Mouse (Mus musculus): ENCODE measurements around the gene Paqr7. TPM values are rescaled to one million over a fixed set of nuclear protein-coding genes. Genes with fewer than 3 reads are reported as not detected.

Paqr7 gene
- polyA plus RNA-seq, 1 experiment from 2014 or later, result 70.3 TPM

DNA sequence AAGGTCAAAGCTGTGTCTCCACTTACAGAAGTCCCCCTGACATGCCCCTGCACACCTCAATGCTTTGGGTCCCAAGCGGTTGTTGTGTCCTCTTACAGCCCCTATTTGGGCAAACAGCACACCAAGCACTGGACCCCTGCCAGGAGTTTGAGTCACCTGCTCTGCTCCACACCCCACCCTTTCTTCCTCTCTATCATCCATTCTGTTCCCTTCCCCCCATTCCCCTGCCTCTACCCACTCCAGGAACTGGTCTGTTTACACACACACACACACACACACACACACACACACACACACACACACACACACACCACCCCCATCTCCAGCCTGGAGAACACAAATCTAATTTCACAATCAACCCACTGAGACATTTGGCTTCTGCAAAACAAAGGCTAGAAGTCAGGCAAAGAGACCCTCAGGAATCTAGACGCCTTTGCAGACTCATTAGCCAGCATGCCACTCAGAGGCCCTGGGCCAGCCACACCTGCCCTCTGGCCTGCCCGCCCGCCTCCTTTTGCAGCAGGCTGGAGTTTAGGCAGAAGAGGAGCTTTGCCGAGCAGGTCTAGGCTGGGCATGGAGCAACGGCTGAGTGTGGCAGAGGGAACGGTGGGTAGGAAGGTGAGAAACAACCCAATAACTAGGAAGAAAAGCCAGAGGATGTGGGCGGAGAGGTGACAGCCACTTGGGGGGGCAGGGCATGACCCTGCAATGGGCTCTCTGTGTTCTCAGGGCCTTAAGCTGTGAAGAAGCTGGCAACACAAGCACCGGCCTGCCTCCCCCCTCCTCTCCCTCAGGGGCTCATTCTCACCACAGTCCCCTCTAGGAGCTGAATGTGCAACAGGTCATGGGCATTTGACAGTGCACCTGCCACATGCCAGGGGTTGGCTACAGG lies 50.6 kb downstream of the Paqr7 start:
- ATAC-seq, result no peak
- Histone ChIP-seq H3K4me1 (replicated peaks; ENCODE audit: control insufficient read depth, insufficient read depth, low read length) (no peaks in the 10 kb centered on the region), H3K27me3 (replicated peaks; ENCODE audit: control insufficient read depth, insufficient read depth, low read length) (no peaks in the 10 kb centered on the region), H3K27ac (ENCODE audit: low read depth, low read length) (no peak overlapping the region; the same call in 1 of the 2 replicates), H3K9ac (ENCODE audit: low read depth, low read length) (no peak overlapping the region), H3K9me3 (ENCODE audit: control insufficient read depth) (peaks cover 5% of the 10 kb centered on the region; the same call in 1 of the 2 replicates), H3K36me3 (ENCODE audit: control insufficient read depth, insufficient read depth) (peaks cover 19% of the 10 kb centered on the region; the same call in 1 of the 2 replicates), H3K4me2 (replicated peaks; ENCODE audit: low read depth) (no peak overlapping the region), H3K4me3 (ENCODE audit: low read depth, low read length) (no peak overlapping the region)
- WGBS, result 64% methylated on average over 9 of the region's 9 CpGs
- TF ChIP-seq CTCF (IDR thresholded peaks at IDR 0.05; ENCODE audit: low read depth), result no peak

DNA sequence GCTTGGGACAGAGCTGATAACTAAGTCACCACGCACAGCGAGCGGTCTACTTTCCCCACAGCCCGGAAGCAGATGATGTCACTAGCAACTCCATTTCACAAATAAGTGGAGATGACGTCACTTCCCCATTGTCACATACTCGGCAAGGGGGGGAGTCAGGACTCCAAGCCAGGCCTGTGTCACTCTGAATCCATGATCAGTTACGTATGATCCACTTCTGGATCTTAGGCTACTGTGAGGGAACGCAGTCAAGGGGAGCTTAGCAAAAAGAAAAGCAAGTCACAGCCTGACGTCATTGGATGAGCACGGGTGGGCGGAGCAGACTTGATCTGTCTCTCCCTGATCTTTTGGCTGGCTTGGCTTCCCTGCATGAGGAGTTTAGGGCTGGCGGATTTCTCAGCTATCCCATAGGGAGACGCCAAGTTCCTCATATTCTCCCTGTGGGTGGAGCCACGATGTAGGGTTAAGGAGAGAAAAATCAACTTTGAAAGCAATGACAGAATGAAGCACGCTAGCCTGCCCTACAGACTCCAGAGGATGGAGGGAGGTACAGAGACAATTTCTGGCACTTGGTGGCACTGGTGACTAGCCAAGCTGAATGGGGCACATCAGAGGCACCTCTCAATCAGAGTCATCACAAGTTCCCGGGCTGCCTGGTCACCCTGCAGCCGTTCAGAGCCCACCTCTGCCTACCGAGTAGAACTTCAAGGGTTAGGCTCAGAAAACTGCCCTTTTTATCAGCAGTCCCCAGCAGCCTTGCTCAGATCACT lies 51.9 kb downstream of the Paqr7 start:
- no peak overlapping the region for H3K4me3 ChIP-seq (ENCODE audit: low read depth, low read length)
- no peak overlapping the region for H3K4me2 ChIP-seq (replicated peaks; ENCODE audit: low read depth)
- 66% methylated on average over 18 of the region's 18 CpGs for WGBS
- H3K9ac ChIP-seq (ENCODE audit: low read depth, low read length), result no peak overlapping the region
- no peaks in the 10 kb centered on the region for H3K4me1 ChIP-seq (replicated peaks; ENCODE audit: control insufficient read depth, insufficient read depth, low read length)
- 0 out of 2 replicates have a peak, but pooled peaks have one; percentile 11 for TF ChIP-seq CTCF (IDR thresholded peaks at IDR 0.05; ENCODE audit: low read depth)
- H3K36me3 ChIP-seq (ENCODE audit: control insufficient read depth, insufficient read depth), result peaks cover 12% of the 10 kb centered on the region; the same call in 1 of the 2 replicates
- no peaks in the 10 kb centered on the region for H3K27me3 ChIP-seq (replicated peaks; ENCODE audit: control insufficient read depth, insufficient read depth, low read length)
- H3K27ac ChIP-seq (ENCODE audit: low read depth, low read length), result no peak overlapping the region
- H3K9me3 ChIP-seq (ENCODE audit: control insufficient read depth), result peaks cover 5% of the 10 kb centered on the region; the same call in 1 of the 2 replicates
- ATAC-seq, result no peak

DNA sequence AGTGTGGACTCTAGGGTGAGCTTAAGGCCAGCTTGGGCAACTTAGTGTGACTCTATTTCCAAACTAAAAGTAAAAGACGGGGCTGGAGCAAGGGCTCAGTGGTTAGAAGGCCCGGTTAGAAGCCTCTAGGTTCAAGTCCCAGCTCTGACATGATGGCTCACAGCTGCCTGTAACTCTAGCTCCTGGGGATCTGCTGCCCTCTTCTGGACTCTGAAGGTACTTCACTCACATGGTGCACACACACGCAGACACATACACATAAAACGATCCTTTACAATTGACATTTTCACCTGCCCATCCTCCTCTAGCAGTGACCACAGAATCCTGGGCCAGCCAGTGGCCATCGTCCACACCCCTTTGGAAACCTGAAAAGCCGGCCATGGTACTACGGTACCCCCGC lies 53.4 kb downstream of the Paqr7 start:
- TF ChIP-seq CTCF (IDR thresholded peaks at IDR 0.05; ENCODE audit: low read depth), result peak; percentile 48
- H3K36me3 ChIP-seq (ENCODE audit: control insufficient read depth, insufficient read depth), result peaks cover 7% of the 10 kb centered on the region; the same call in 1 of the 2 replicates
- WGBS, result 95% methylated on average over 8 of the region's 8 CpGs
- H3K4me1 ChIP-seq (replicated peaks; ENCODE audit: control insufficient read depth, insufficient read depth, low read length), result no peaks in the 10 kb centered on the region
- H3K9ac ChIP-seq (ENCODE audit: low read depth, low read length), result no peak overlapping the region
- no peak overlapping the region for H3K4me3 ChIP-seq (ENCODE audit: low read depth, low read length)
- no peak overlapping the region for H3K4me2 ChIP-seq (replicated peaks; ENCODE audit: low read depth)
- ATAC-seq, result no peak
- no peaks in the 10 kb centered on the region for H3K27me3 ChIP-seq (replicated peaks; ENCODE audit: control insufficient read depth, insufficient read depth, low read length)
- peaks cover 5% of the 10 kb centered on the region; the same call in 1 of the 2 replicates for H3K9me3 ChIP-seq (ENCODE audit: control insufficient read depth)
- no peak overlapping the region for H3K27ac ChIP-seq (ENCODE audit: low read depth, low read length)

GRCm38 (mm10) chr4:134551494-134552316 lies 55.2 kb downstream of the Paqr7 start, which contains the start of gene Selenon:
Selenon (minus strand) TSS chr4:134552166.
- peak within 1 kb of the TSS; percentile 82 for H3K4me2 ChIP-seq (replicated peaks; ENCODE audit: low read depth)
- WGBS, result under 1% methylated on average over 64 of the region's 67 CpGs
- peaks cover 2% of the 10 kb centered on the region; the same call in 1 of the 2 replicates for H3K36me3 ChIP-seq (ENCODE audit: control insufficient read depth, insufficient read depth)
- no peak for TF ChIP-seq CTCF (IDR thresholded peaks at IDR 0.05; ENCODE audit: low read depth)
- H3K27ac ChIP-seq (ENCODE audit: low read depth, low read length), result 0 out of 2 replicates have a peak within 1 kb of the TSS, but pooled peaks have one; percentile 23
- peak; percentile 36 for ATAC-seq
- peaks cover 5% of the 10 kb centered on the region; the same call in 1 of the 2 replicates for H3K9me3 ChIP-seq (ENCODE audit: control insufficient read depth)
- H3K4me3 ChIP-seq (ENCODE audit: low read depth, low read length), result peak within 1 kb of the TSS; percentile 42
- H3K4me1 ChIP-seq (replicated peaks; ENCODE audit: control insufficient read depth, insufficient read depth, low read length), result no peaks in the 10 kb centered on the region
- no peaks in the 10 kb centered on the region for H3K27me3 ChIP-seq (replicated peaks; ENCODE audit: control insufficient read depth, insufficient read depth, low read length)
- H3K9ac ChIP-seq (ENCODE audit: low read depth, low read length), result peak within 1 kb of the TSS; percentile 61

DNA sequence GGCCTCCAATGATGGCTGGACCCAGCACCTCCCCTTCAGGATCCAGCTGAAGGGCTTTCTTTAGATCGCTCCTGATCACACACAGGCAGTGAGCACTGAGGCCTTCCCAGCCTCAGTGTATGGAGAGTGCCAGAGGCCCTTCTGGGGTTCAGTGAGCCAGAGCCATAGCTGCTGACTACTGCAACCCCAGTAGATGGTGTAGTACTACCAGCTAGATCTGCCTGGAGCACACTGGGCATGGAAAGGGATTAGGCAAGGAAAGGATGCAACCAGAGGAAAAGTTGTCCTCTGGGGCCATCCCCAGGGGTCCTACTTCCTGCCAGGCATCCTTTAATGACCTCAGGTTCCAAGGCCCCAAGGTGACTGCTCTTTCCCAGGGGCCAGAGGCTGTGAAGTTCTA lies 57.1 kb downstream of the Paqr7 start:
- no peak for ATAC-seq
- Histone ChIP-seq H3K27ac (ENCODE audit: low read depth, low read length) (no peak overlapping the region), H3K4me1 (replicated peaks; ENCODE audit: control insufficient read depth, insufficient read depth, low read length) (no peaks in the 10 kb centered on the region), H3K9me3 (ENCODE audit: control insufficient read depth) (peaks cover 5% of the 10 kb centered on the region; the same call in 1 of the 2 replicates), H3K9ac (ENCODE audit: low read depth, low read length) (no peak overlapping the region), H3K4me2 (replicated peaks; ENCODE audit: low read depth) (no peak overlapping the region), H3K4me3 (ENCODE audit: low read depth, low read length) (no peak overlapping the region), H3K36me3 (ENCODE audit: control insufficient read depth, insufficient read depth) (peaks cover 2% of the 10 kb centered on the region; the same call in 1 of the 2 replicates), H3K27me3 (replicated peaks; ENCODE audit: control insufficient read depth, insufficient read depth, low read length) (no peaks in the 10 kb centered on the region)
- peak; percentile 38 for TF ChIP-seq CTCF (IDR thresholded peaks at IDR 0.05; ENCODE audit: low read depth)
- 85% methylated on average over 1 of the region's 1 CpGs for WGBS

Measured in intestine, postnatal 0 days (tissue).